Mouse (Mus musculus): ENCODE results near the gene Lpp. TPM values are rescaled to one million over a fixed set of nuclear protein-coding genes. Genes with fewer than 3 reads are reported as not detected.

Gene Lpp
- total and polyA plus RNA-seq, 3 experiments = 0.64 to 1.2 (median 0.68) TPM

- H3K27ac ChIP-seq (ENCODE audit: insufficient read depth, low read depth) = no peak overlapping the region
- TF ChIP-seq MAZ (IDR thresholded peaks at IDR 0.05; ENCODE audit: low read depth, low read length) = no peak
- TF ChIP-seq POLR2A (IDR thresholded peaks at IDR 0.05; ENCODE audit: low read depth, low read length) = no peak
- TF ChIP-seq CTCF (conservative IDR thresholded peaks at IDR 0.05 in 1 of 2, IDR thresholded peaks at IDR 0.05 in 1 of 2; ENCODE audit: low read depth in 2 of 2, low read length in 2 of 2) = no peak
- no peak for TF ChIP-seq NRF1 (IDR thresholded peaks at IDR 0.05; ENCODE audit: low read depth, low read length)
- no peak for TF ChIP-seq ELF1 (IDR thresholded peaks at IDR 0.05; ENCODE audit: low read depth, low read length)
- H3K4me2 ChIP-seq (ENCODE audit: insufficient read depth, low read depth, poor library complexity, severe bottlenecking) = no peak overlapping the region
- peaks cover 1% of the 10 kb centered on the region for H3K27me3 ChIP-seq (replicated peaks)
- peaks cover 4 to 34% of the 10 kb centered on the region in 2 experiments; a peak in 3 of 4 replicates for H3K4me1 ChIP-seq (ENCODE audit: control insufficient read depth in 1 of 2, insufficient read depth in 2 of 2)
- in situ Hi-C loops (cut with MboI; ENCODE audit: low pct_ligation_motif_present, low pct_unique_long_range_greater_than_20kb, low sequenced_read_pairs) = no loop called here
- dilution Hi-C loops (cut with MboI; ENCODE audit: extremely low pct_ligation_motif_present, extremely low pct_unique_long_range_greater_than_20kb, low sequenced_read_pairs) = no loop called here
- no peak overlapping the region for H3K9ac ChIP-seq (ENCODE audit: insufficient read depth, low read depth)
- no peaks in the 10 kb centered on the region for H3K79me2 ChIP-seq (replicated peaks; ENCODE audit: control insufficient read depth, extremely low read depth, insufficient read depth, poor library complexity, severe bottlenecking)
- no peaks in the 10 kb centered on the region for H3K9me3 ChIP-seq (replicated peaks; ENCODE audit: low read length)
- no peak overlapping the region for H3K4me3 ChIP-seq (replicated peaks in 1 of 3; ENCODE audit: low read depth in 2 of 3, low read length in 2 of 3, poor library complexity in 1 of 3)
- DNase-seq (ENCODE audit: extremely low read depth) = no peak
- H3K36me3 ChIP-seq (replicated peaks in 1 of 2; ENCODE audit: control insufficient read depth in 1 of 2, insufficient read depth in 1 of 2, low read length in 1 of 2) = no peaks in the 10 kb centered on the region
These were observed 71.1 kb downstream of the Lpp start for GRCm38 (mm10) chr16:24464436-24464835.

- H3K4me2 ChIP-seq (ENCODE audit: insufficient read depth, low read depth, poor library complexity, severe bottlenecking) = no peak overlapping the region
- H3K9me3 ChIP-seq (replicated peaks; ENCODE audit: low read length) = no peaks in the 10 kb centered on the region
- no peak overlapping the region for H3K4me3 ChIP-seq (replicated peaks in 1 of 3; ENCODE audit: low read depth in 2 of 3, low read length in 2 of 3, poor library complexity in 1 of 3)
- dilution Hi-C loops (cut with MboI; ENCODE audit: extremely low pct_ligation_motif_present, extremely low pct_unique_long_range_greater_than_20kb, low sequenced_read_pairs) = no loop called here
- no peak overlapping the region for H3K9ac ChIP-seq (ENCODE audit: insufficient read depth, low read depth)
- DNase-seq (ENCODE audit: extremely low read depth) = no peak
- H3K27me3 ChIP-seq (replicated peaks) = peaks cover 1% of the 10 kb centered on the region
- H3K36me3 ChIP-seq (replicated peaks in 1 of 2; ENCODE audit: control insufficient read depth in 1 of 2, insufficient read depth in 1 of 2, low read length in 1 of 2) = no peaks in the 10 kb centered on the region
- no peaks in the 10 kb centered on the region for H3K79me2 ChIP-seq (replicated peaks; ENCODE audit: control insufficient read depth, extremely low read depth, insufficient read depth, poor library complexity, severe bottlenecking)
- in situ Hi-C loops (cut with MboI; ENCODE audit: low pct_ligation_motif_present, low pct_unique_long_range_greater_than_20kb, low sequenced_read_pairs) = no loop called here
- no peak overlapping the region for H3K27ac ChIP-seq (ENCODE audit: insufficient read depth, low read depth)
- TF ChIP-seq NELFE (IDR thresholded peaks at IDR 0.05; ENCODE audit: low read depth, low read length) (no peak), RCOR1 (conservative IDR thresholded peaks at IDR 0.05; ENCODE audit: low read depth, low read length) (no peak), MXI1 (IDR thresholded peaks at IDR 0.05; ENCODE audit: low read depth, low read length) (no peak), E2F4 (IDR thresholded peaks at IDR 0.05; ENCODE audit: insufficient replicate concordance, low read depth, low read length) (no peak), MEF2A (IDR thresholded peaks at IDR 0.05; ENCODE audit: borderline replicate concordance, low read depth, low read length) (no peak), POLR2AphosphoS2 (IDR thresholded peaks at IDR 0.05; ENCODE audit: low read depth, low read length) (no peak), UBTF (IDR thresholded peaks at IDR 0.05; ENCODE audit: low read depth, low read length) (no peak), CHD2 (IDR thresholded peaks at IDR 0.05; ENCODE audit: low read length) (no peak), ZC3H11A (IDR thresholded peaks at IDR 0.05; ENCODE audit: low read depth, low read length) (no peak), POLR2A (IDR thresholded peaks at IDR 0.05; ENCODE audit: low read depth, low read length) (no peak), JUN (IDR thresholded peaks at IDR 0.05; ENCODE audit: insufficient read depth, low read depth, low read length) (no peak), MAZ (IDR thresholded peaks at IDR 0.05; ENCODE audit: low read depth, low read length) (no peak), ZMIZ1 (IDR thresholded peaks at IDR 0.05; ENCODE audit: low read depth, low read length) (no peak), IRF4 (IDR thresholded peaks at IDR 0.05; ENCODE audit: low read depth, low read length) (no peak), USF2 (conservative IDR thresholded peaks at IDR 0.05; ENCODE audit: low read depth, low read length) (no peak), KAT2A (IDR thresholded peaks at IDR 0.05; ENCODE audit: insufficient replicate concordance, low read length) (no peak)
- H3K4me1 ChIP-seq (ENCODE audit: control insufficient read depth in 1 of 2, insufficient read depth in 2 of 2) = peaks cover 4 to 28% of the 10 kb centered on the region in 2 experiments; a peak in 3 of 4 replicates
These were observed 72.3 kb downstream of the Lpp start for GRCm38 (mm10) chr16:24465633-24466032.

Data from CH12.LX (cell line).